Mouse (Mus musculus): ENCODE data around the gene Smg5. TPM values are rescaled to one million over a fixed set of nuclear protein-coding genes. Genes with fewer than 3 reads are reported as not detected.
A peak's percentile ranks its signal among the peaks of the same experiment; 100 is the strongest.
"Not testable (repeated sequence)": the region's sequence is repeated elsewhere in the genome, so short reads cannot be mapped to it uniquely, and the experiment has no call there.

Gene Smg5
- 50.8 and 53.1 TPM in 2 replicates for total RNA-seq (2014; fragmentation: Nextera tagmentation)
- total RNA-seq (2017): 64.1 and 79.0 TPM in 2 replicates

- peak; percentile 73 for ATAC-seq (replicated peaks; ENCODE audit: poor library complexity, severe bottlenecking)
Observed at GRCm38 (mm10) chr3:88336058-88337013, at the start of gene Smg5, which contains the start of gene Tmem79. Gene Smg5, plus strand, starts transcription at chr3:88336260. Gene Tmem79, minus strand, starts transcription at chr3:88336148.

DNA sequence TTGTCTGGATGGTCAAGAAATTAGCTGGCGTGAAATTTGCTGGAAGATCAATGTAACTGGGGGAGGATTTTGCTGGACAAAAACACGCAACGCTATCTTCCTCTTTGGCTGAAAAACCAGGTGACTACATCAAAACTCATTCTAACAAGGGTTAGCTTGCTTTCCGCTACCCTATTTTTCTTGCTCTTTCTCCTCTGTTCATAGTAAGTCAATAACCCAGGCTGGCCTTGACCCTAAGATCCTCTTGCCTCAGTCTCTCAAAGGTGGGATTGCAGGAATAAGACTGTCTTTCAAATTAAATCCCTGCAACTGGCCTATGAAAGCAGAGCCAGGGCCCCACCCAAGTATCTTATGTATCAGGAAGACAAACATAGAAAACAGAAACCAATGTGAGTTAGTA is 49.0 kb upstream of the Smg5 start, which contains the start of gene Gm38392:
Gm38392 (minus strand) TSS at position 101 of the 400 bp plus-strand sequence.
- ATAC-seq (replicated peaks; ENCODE audit: poor library complexity, severe bottlenecking): no peak

GRCm38 (mm10) chr3:88288133-88288713 is 47.8 kb upstream of the Smg5 start:
- not testable (repeated sequence) for ATAC-seq (replicated peaks; ENCODE audit: poor library complexity, severe bottlenecking)

GRCm38 (mm10) chr3:88291970-88292369 is 44.1 kb upstream of the Smg5 start:
- ATAC-seq (replicated peaks; ENCODE audit: poor library complexity, severe bottlenecking): no peak

GRCm38 (mm10) chr3:88295272-88295671 is 40.8 kb upstream of the Smg5 start:
- ATAC-seq (replicated peaks; ENCODE audit: poor library complexity, severe bottlenecking): peak; percentile 5; the same call in 1 of the 2 replicates

DNA sequence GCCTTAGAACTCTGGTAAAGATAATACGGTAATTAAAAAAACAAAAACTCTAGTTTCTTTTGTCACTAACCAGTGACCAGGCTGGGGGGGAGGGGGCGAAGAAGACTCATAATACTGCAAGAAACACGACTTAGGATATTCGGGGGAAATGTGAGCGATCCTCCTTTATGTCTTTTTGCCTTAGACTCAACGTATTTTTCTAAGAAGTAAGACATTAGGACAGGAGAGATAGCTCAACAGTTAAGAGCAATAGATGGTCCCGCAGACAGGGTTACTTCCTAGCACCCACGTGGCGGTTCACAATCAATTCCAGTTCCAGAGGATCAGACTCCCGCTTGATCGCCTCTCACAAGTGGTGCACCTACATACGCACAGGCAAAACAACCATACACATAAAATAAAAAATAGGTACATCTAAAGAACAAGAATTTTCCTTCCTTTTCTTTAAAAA is 39.9 kb upstream of the Smg5 start:
- ATAC-seq (replicated peaks; ENCODE audit: poor library complexity, severe bottlenecking): no peak

GRCm38 (mm10) chr3:88296561-88297318 is 39.3 kb upstream of the Smg5 start, which contains the start of the genes Tsacc and Cct3:
Gene Tsacc, minus strand, starts transcription at chr3:88296999.
Gene Cct3, plus strand, starts transcription at chr3:88297116.
- peak; percentile 85 for ATAC-seq (replicated peaks; ENCODE audit: poor library complexity, severe bottlenecking)

DNA sequence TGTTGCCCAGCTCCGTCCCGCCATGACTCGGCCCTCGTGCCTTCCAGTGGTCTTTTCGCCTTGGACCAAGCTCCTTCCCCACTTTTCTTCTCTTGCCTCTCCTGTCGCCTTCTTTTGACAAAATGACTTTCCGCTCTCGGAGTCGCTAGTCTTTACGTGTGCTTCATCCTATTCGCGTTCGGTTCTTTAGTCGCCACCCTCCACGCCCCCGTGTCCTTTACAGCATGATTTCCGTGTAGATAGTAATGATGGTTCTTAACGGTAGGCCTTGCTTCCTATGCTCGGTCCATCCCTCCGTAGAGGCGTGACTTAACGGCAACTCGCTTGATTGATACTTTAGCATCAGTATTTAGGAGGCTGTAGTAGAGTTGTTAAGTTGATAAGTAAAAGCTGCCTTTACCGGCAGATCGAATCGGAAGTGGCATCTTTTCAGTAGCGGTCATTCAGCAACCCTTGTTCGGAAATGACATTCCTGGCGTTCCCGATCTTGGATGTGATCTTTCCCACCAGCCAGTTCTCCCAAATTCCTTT is 38.7 kb upstream of the Smg5 start:
- ATAC-seq (replicated peaks; ENCODE audit: poor library complexity, severe bottlenecking): peak; percentile 13

- ATAC-seq (replicated peaks; ENCODE audit: poor library complexity, severe bottlenecking): no peak
Observed at GRCm38 (mm10) chr3:88299172-88299571, 36.9 kb upstream of the Smg5 start.

GRCm38 (mm10) chr3:88324951-88325405 is 11.1 kb upstream of the Smg5 start, which contains the start of gene Glmp:
Gene Glmp, plus strand, starts transcription at chr3:88325023.
- ATAC-seq (replicated peaks; ENCODE audit: poor library complexity, severe bottlenecking): peak; percentile 81

DNA sequence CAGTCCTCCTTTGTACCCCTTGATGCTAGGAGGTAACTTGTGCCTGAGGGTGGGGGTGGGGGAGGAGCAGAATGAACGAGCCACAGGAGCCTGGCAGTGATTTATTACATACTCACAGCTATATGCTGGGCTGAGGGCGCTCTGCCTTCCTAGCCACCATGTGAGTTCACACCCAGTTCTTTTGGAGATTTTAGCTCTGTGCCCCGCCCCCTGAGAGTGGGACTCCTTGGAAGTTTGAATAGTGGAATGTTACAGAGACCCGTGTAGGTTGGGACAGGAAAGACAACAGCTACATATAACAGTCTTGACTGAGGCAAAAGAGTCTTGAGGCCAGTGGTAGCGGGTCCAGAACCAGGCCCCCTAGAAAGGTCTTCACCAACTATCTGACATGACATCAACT is 7.1 kb upstream of the Smg5 start:
- no peak for ATAC-seq (replicated peaks; ENCODE audit: poor library complexity, severe bottlenecking)

- 0 out of 2 replicates have a peak, but pooled peaks have one; percentile 36 for ATAC-seq (replicated peaks; ENCODE audit: poor library complexity, severe bottlenecking)
Observed at GRCm38 (mm10) chr3:88331282-88331681, 4.8 kb upstream of the Smg5 start.

DNA sequence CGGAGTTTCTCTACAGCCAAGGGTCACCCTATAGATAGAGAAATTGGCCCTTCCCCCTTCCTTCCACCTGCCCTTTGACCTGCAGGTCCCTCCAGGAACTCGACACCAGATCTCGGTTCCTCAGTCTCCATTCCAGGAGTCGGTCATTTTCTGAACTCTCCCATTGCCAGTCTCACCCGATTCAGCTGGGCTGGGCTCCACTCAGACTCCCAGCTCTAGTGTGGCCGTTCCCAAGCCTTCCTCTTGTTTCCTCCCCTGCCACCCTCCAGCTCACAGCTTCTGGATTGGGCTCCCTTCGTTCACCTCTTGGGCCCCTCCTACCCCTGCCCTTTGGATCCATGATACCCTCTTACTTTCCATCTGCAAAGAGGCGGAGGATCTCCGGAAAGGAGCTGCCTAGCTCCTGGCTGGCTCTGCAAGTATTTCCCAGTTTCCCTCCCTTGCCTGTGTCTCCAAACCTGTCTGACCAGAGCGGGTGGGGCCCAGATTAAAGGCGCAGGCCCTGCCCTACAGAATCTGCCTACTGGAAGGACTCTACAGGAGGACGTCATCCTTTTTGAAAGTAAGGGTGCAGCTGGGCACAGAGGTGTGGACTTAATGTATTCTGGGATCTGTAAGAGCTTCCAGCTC is 1.9 kb upstream of the Smg5 start:
- no peak for ATAC-seq (replicated peaks; ENCODE audit: poor library complexity, severe bottlenecking)

DNA sequence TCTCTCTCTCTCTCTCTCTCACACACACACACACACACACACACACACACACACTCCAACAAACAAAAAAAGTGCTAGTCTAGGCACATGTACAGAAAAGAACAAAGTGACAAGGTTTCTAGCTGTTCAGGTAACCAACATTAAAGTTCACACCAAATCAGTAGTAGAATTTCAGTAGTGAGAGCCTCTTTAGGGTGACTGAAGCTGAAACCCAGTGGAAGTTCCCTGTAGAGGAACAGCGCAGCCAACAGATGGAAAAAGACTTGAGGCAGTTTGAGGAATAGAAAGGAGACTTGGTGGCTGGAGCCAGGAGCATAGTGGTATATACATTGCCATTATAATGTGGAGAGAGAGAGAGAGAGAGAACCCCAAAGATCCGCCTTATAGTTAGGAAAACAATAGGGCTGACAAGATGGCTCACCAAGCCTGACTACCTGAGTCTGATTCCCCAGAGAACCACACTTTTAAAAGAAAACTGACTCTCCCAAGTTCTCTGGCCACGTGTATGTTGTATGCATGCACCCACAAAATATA is 1.1 kb upstream of the Smg5 start:
- 0 out of 2 replicates have a peak, but pooled peaks have one; percentile 10 for ATAC-seq (replicated peaks; ENCODE audit: poor library complexity, severe bottlenecking)

- ATAC-seq (replicated peaks; ENCODE audit: poor library complexity, severe bottlenecking): peak; percentile 20; the same call in 1 of the 2 replicates
Observed at GRCm38 (mm10) chr3:88335436-88336053, 515 bp upstream of the Smg5 start.

GRCm38 (mm10) chr3:88337367-88338020 is 1.4 kb downstream of the Smg5 start:
- peak; percentile 58 for ATAC-seq (replicated peaks; ENCODE audit: poor library complexity, severe bottlenecking)

- ATAC-seq (replicated peaks; ENCODE audit: poor library complexity, severe bottlenecking): no peak
Observed at GRCm38 (mm10) chr3:88338316-88338715, 2.3 kb downstream of the Smg5 start.

DNA sequence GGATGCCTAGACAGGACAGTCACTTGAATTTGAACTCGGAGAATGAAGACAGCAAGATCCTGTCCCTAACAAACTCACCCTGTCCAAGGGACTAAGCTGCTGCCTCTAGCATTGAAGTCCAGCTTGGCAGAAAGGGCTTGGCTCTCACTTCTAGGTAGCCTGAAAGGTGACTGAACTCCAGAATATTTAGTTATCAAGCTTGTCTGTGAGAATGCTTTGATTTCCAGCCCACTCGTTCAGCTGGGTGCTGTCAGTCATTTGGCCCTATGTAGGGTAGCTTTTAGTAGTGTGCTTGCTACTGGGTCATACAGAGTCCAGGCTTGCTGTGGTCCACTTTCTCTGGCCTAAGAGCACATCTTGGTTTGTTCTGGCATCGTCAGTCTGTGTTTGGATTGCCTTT is 2.9 kb downstream of the Smg5 start:
- no peak for ATAC-seq (replicated peaks; ENCODE audit: poor library complexity, severe bottlenecking)

Measured in granulocyte monocyte progenitor cell, adult 5-6 weeks (primary cell).